Mouse (Mus musculus) kidney, postnatal 0 days (tissue): ENCODE results near the gene Atf7ip. TPM values are rescaled to one million over a fixed set of nuclear protein-coding genes. Genes with fewer than 3 reads are reported as not detected.

Experiments used
- ATAC-seq: fragments of 200-750 bp; cut with Nextera tagmentation; replicated peaks from 2 replicates; pipeline ENCODE4 v1.8.0; 2017; ENCODE audit warnings: low read depth, moderate number of reproducible peaks, moderate TSS enrichment, moderate library complexity; ENCODE audit not compliant: low FRiP score
- DNase-seq: peaks from one replicate; pipeline ENCODE4 v3.0.0-alpha.2; 2016; ENCODE audit warnings: low spot score
- H3K27ac ChIP-seq: fragments of 300-500 bp; sonication (generic); 2 replicates; pipeline ENCODE4 v1.5.1; 2014; ENCODE audit warnings: mild to moderate bottlenecking
- H3K27me3 ChIP-seq: fragments of 300-500 bp; sonication (generic); 2 replicates; pipeline ENCODE4 v1.6.1; 2014; ENCODE audit warnings: low read length, mixed read lengths; ENCODE audit not compliant: insufficient read depth
- H3K36me3 ChIP-seq: fragments of 300-500 bp; sonication (generic); 2 replicates; pipeline ENCODE4 v1.6.1; 2014; ENCODE audit warnings: low read length, mixed read lengths; ENCODE audit not compliant: insufficient read depth
- H3K4me1 ChIP-seq: fragments of 300-500 bp; sonication (generic); replicated peaks from 2 replicates; pipeline ENCODE4 v1.6.1; 2014; ENCODE audit warnings: antibody characterized with exemption, low read length, mixed read lengths; ENCODE audit not compliant: insufficient read depth
- H3K4me2 ChIP-seq: fragments of 300-500 bp; sonication (generic); 2 replicates; pipeline ENCODE4 v1.6.1; 2014; ENCODE audit warnings: mild to moderate bottlenecking, low read length, moderate library complexity, mixed read lengths
- H3K4me3 ChIP-seq: fragments of 300-500 bp; sonication (generic); replicated peaks from 2 replicates; pipeline ENCODE4 v1.5.1; 2014; ENCODE audit warnings: low read depth, low read length
- H3K9ac ChIP-seq: fragments of 300-500 bp; sonication (generic); 2 replicates; pipeline ENCODE4 v1.6.1; 2014; ENCODE audit warnings: low read depth, low read length
- H3K9me3 ChIP-seq: fragments of 300-500 bp; sonication (generic); replicated peaks from 2 replicates; pipeline ENCODE4 v1.6.1; 2016; ENCODE audit warnings: low read length, inconsistent platforms, mixed read lengths
- CTCF ChIP-seq: IDR thresholded peaks from 2 replicates; pipeline ENCODE4 v1.5.1; 2016; ENCODE audit warnings: antibody characterized with exemption, low read depth, mild to moderate bottlenecking, moderate library complexity
- WGBS: fragments of 180-500 bp; shearing (Covaris S2); extraction: QIAGEN DNeasy Blood & Tissue Kit; methylation state at CpG from one replicate; pipeline ENCODE4 v1.1.7; 2014; 5-methylcytosine and 5-hydroxymethylcytosine counted together
- polyA plus RNA-seq: library from polyadenylated mRNA; unstranded; fragments of >200 nt; fragmentation: Nextera tagmentation; extraction: Ambion mirVana; gene quantifications from 2 replicates; pipeline ENCODE4 v1.2.1, GENCODE M21; 2015

The Atf7ip gene
- polyA plus RNA-seq, 1 experiment from 2014 or later: 17.9 TPM

GRCm38 (mm10) chr6:136466956-136467750, 38.8 kb upstream of the Atf7ip start:
- ATAC-seq: no peak
- 49% methylated on average over 14 of the region's 14 CpGs for WGBS
- Histone ChIP-seq H3K27ac (peak overlapping the region; percentile 95), H3K4me1 (peaks cover 11% of the 10 kb centered on the region), H3K9ac (no peak overlapping the region), H3K27me3 (no peaks in the 10 kb centered on the region), H3K36me3 (no peaks in the 10 kb centered on the region), H3K4me3 (no peak overlapping the region), H3K9me3 (no peaks in the 10 kb centered on the region), H3K4me2 (no peak overlapping the region)
- TF ChIP-seq CTCF: peak; percentile 85
- DNase-seq: peak; percentile 89

GRCm38 (mm10) chr6:136467837-136468236, 38.1 kb upstream of the Atf7ip start:
- Histone ChIP-seq H3K4me2 (no peak overlapping the region), H3K27ac (peak overlapping the region; percentile 95), H3K27me3 (no peaks in the 10 kb centered on the region), H3K4me1 (peaks cover 11% of the 10 kb centered on the region), H3K9ac (no peak overlapping the region), H3K4me3 (no peak overlapping the region), H3K36me3 (no peaks in the 10 kb centered on the region), H3K9me3 (no peaks in the 10 kb centered on the region)
- no peak for DNase-seq
- no peak for TF ChIP-seq CTCF
- ATAC-seq: no peak
- 39% methylated on average over 5 of the region's 5 CpGs for WGBS

GRCm38 (mm10) chr6:136468401-136468912, 37.5 kb upstream of the Atf7ip start:
- TF ChIP-seq CTCF: no peak
- DNase-seq: peak; percentile 99
- Histone ChIP-seq H3K9me3 (no peaks in the 10 kb centered on the region), H3K27ac (peak overlapping the region; percentile 95), H3K4me3 (no peak overlapping the region), H3K4me1 (peaks cover 11% of the 10 kb centered on the region), H3K36me3 (no peaks in the 10 kb centered on the region), H3K9ac (no peak overlapping the region), H3K4me2 (no peak overlapping the region), H3K27me3 (no peaks in the 10 kb centered on the region)
- WGBS: 2% methylated on average over 12 of the region's 12 CpGs
- ATAC-seq: peak; percentile 89

GRCm38 (mm10) chr6:136468974-136469792, 36.8 kb upstream of the Atf7ip start:
- Histone ChIP-seq H3K9me3 (no peaks in the 10 kb centered on the region), H3K27ac (peak overlapping the region; percentile 95), H3K36me3 (no peaks in the 10 kb centered on the region), H3K4me3 (no peak overlapping the region), H3K9ac (no peak overlapping the region), H3K4me1 (peaks cover 11% of the 10 kb centered on the region), H3K27me3 (no peaks in the 10 kb centered on the region), H3K4me2 (no peak overlapping the region)
- no peak for TF ChIP-seq CTCF
- ATAC-seq (peak; percentile 4), DNase-seq (no peak)
- 18% methylated on average over 12 of the region's 12 CpGs for WGBS

GRCm38 (mm10) chr6:136469807-136470206, 36.2 kb upstream of the Atf7ip start:
- no peaks in the 10 kb centered on the region for H3K9me3 ChIP-seq
- no peak for DNase-seq
- H3K4me3 ChIP-seq: no peak overlapping the region
- TF ChIP-seq CTCF: no peak
- no peak for ATAC-seq
- WGBS: 82% methylated on average over 9 of the region's 9 CpGs
- H3K9ac ChIP-seq: no peak overlapping the region
- peak overlapping the region; percentile 95 for H3K27ac ChIP-seq
- H3K4me1 ChIP-seq: peaks cover 11% of the 10 kb centered on the region
- H3K4me2 ChIP-seq: no peak overlapping the region
- H3K36me3 ChIP-seq: no peaks in the 10 kb centered on the region
- no peaks in the 10 kb centered on the region for H3K27me3 ChIP-seq
